In genomic region chr14:119965842-119966483, GRCm38 (mm10) we compare ENCODE assay signal across 10 mouse cellular contexts.
A peak's percentile ranks its signal among the peaks of the same experiment; 100 is the strongest.
DNase-seq lines count a peak whose midpoint lies in the region; ATAC-seq lines count a peak whose summit lies in the region.
"Had no signal": no experiment of that assay in that cellular context is flagged by ENCODE, and none has a peak within 500 bp of the region (broad histone marks: within the 10 kb centered on the region; RNA-seq: fewer than 3 reads in every experiment).

No protein-coding gene starts in this region.

- H3K4me3 ChIP-seq in midbrain, embryonic 16.5 days (ENCODE audit: low read depth, low read length): no peak overlapping the region

- no peaks in the 10 kb centered on the region for H3K9me3 ChIP-seq in midbrain, embryonic 16.5 days (replicated peaks; ENCODE audit: control insufficient read depth, low read length, poor library complexity, severe bottlenecking)

- DNase-seq in adrenal gland, postnatal 10 days: peak; percentile 35
- no peak for DNase-seq in adrenal gland, postnatal 4 days (ENCODE audit: low spot score in 2 of 2)
- DNase-seq in layer of hippocampus, adult 11-12 months (ENCODE audit: low spot score): peak; percentile 21
- no peak for DNase-seq in layer of hippocampus, adult 9-10 months (ENCODE audit: low spot score)
- DNase-seq in cerebellum, postnatal 14 days: peak; percentile 78 to 79
- DNase-seq in adrenal gland, postnatal 36 days: no peak
- DNase-seq in T-cell, adult 2 months (ENCODE audit: low spot score): no peak
- DNase-seq: thymus, postnatal 36 days had no signal

- H3K36me3 ChIP-seq in midbrain, embryonic 16.5 days (ENCODE audit: control insufficient read depth, insufficient read depth, low read length): no peaks in the 10 kb centered on the region

- H3K27me3 ChIP-seq in midbrain, embryonic 16.5 days (ENCODE audit: control insufficient read depth, insufficient read depth, low read depth, low read length): no peaks in the 10 kb centered on the region

- H3K4me1 ChIP-seq in midbrain, embryonic 16.5 days (ENCODE audit: control insufficient read depth, insufficient read depth, low read length): no peaks in the 10 kb centered on the region

- 57% methylated on average over 11 of the region's 11 CpGs for WGBS in midbrain, embryonic 16.5 days

- peak; percentile 77; the same call in 1 of the 2 replicates for ATAC-seq in midbrain, embryonic 16.5 days
- ATAC-seq: Patski had no signal

- no peak overlapping the region for H3K9ac ChIP-seq in midbrain, embryonic 16.5 days (ENCODE audit: low read depth, low read length)

- no peak overlapping the region for H3K27ac ChIP-seq in midbrain, embryonic 16.5 days (ENCODE audit: low read length)

- H3K4me2 ChIP-seq in midbrain, embryonic 16.5 days (ENCODE audit: low read length): no peak overlapping the region

Comparison
In these comparisons a context has a peak if more than half of its experiments do, and no peak if none do; other contexts are left out.
1. DNase-seq: peak in adrenal gland, postnatal 10 days (single experiment), layer of hippocampus, adult 11-12 months (single experiment) and cerebellum, postnatal 14 days (2 of 2); none in adrenal gland, postnatal 4 days (0 of 2), layer of hippocampus, adult 9-10 months (single experiment), adrenal gland, postnatal 36 days (0 of 2) and T-cell, adult 2 months (single experiment).